Mouse (Mus musculus): ENCODE results near the gene Ogdh.
A peak's percentile ranks its signal among the peaks of the same experiment; 100 is the strongest.
"Not testable (repeated sequence)": the region's sequence is repeated elsewhere in the genome, so short reads cannot be mapped to it uniquely, and the experiment has no call there.

Ogdh gene

DNA sequence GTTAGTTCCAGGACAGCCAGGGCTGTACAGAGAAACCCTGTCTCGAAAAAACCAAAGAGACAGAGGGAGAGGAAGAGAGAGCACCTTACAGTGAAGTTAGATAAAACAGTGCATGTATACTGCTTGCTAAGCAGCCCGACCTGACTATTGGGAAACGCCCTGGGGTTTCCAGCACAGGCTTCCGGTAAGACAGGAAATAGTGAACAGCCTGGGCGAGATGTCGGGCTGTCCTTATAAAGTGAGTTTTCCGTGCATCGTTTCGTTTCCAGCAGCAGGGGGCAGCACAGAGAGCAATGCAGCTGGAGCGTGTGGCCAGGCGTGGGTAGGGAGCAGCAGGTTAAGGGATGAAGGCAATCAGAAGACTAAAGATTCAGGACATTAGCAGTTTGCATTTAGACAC, 74.5 kb downstream of the Ogdh start:
- peak; percentile 71 to 82 for DNase-seq (ENCODE audit: low read depth in 2 of 2, low spot score in 2 of 2)

GRCm38 (mm10) chr11:6366434-6366833, 75.0 kb downstream of the Ogdh start:
- DNase-seq (ENCODE audit: low read depth in 2 of 2, low spot score in 2 of 2): no peak

DNA sequence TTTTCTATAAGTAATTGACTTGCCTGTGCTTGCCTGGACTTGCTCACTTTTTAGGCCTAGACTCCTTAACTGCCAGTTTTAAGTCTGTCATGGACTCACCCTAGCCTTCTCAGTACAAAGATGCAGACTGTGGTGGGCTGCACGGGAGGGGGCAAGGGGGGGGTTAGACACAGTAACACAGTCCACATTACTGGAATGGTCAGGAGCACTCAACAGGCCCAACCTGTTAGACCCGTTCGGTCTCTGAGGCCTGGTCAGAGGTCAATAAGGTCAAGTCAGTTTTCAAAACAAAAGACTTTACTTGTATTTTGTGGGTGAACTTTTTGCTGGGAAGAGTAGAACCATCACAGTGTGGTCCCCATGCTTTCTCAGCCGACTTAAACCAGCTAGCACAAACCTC, 75.7 kb downstream of the Ogdh start:
- no peak for DNase-seq (ENCODE audit: low read depth in 2 of 2, low spot score in 2 of 2)

- not testable (repeated sequence) for DNase-seq (ENCODE audit: low read depth in 2 of 2, low spot score in 2 of 2)
Observed at GRCm38 (mm10) chr11:6367986-6368385, 76.6 kb downstream of the Ogdh start.

GRCm38 (mm10) chr11:6371376-6372155, 80.1 kb downstream of the Ogdh start:
- no peak for DNase-seq (ENCODE audit: low read depth in 2 of 2, low spot score in 2 of 2)

GRCm38 (mm10) chr11:6372784-6373183, 81.4 kb downstream of the Ogdh start:
- DNase-seq (ENCODE audit: low read depth in 2 of 2, low spot score in 2 of 2): no peak

DNA sequence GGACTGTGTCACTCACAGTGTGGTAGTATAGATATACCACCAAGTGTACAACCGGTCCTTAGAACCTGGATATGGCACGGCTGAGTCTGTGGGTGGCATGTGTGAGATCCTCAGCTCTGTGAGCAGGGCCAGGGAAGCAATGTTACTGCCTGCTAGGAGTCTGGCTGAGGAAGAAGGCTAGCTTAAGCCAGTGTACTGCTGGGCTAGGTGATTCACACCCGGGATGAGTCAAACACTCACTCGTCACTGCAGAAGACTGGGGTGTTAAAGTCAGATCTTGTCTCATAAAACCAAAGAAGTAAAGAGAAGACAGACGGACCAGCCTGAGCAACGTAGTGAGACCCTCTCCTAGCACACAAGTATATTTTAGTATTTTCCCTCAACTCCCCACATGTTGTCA, 89.5 kb downstream of the Ogdh start:
- no peak for DNase-seq (ENCODE audit: low read depth in 2 of 2, low spot score in 2 of 2)

- DNase-seq (ENCODE audit: low read depth in 2 of 2, low spot score in 2 of 2): no peak
Observed at GRCm38 (mm10) chr11:6388126-6388725, 96.8 kb downstream of the Ogdh start.

- peak; percentile 88 to 92 for DNase-seq (ENCODE audit: low read depth in 2 of 2, low spot score in 2 of 2)
Observed at GRCm38 (mm10) chr11:6388726-6389413, 97.4 kb downstream of the Ogdh start, which contains the start of gene Zmiz2. Gene Zmiz2 (plus strand): TSS chr11:6389074.

DNA sequence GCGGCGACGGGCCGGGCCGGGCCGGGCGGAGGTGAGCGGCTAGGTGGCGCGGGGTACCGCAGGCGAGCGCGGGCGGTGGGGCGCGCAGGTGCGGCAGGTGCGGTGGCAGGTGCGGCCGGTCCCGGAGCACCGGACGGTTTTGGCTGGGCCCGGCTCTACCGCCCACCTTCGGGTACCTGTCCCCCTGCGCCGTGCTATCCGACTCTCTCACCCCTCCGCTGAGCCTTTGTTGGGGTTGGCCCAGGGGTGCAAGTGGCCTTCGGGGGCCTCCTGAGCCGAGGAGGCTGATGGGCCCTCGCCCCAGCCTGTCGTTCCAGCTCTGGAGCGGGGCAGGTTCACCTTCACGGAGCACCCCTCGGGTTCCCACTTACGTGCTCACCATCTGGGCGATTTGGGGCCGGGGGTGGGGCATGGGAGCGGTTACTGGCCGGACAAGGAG, 98.1 kb downstream of the Ogdh start:
- DNase-seq (ENCODE audit: low read depth in 2 of 2, low spot score in 2 of 2): no peak

DNA sequence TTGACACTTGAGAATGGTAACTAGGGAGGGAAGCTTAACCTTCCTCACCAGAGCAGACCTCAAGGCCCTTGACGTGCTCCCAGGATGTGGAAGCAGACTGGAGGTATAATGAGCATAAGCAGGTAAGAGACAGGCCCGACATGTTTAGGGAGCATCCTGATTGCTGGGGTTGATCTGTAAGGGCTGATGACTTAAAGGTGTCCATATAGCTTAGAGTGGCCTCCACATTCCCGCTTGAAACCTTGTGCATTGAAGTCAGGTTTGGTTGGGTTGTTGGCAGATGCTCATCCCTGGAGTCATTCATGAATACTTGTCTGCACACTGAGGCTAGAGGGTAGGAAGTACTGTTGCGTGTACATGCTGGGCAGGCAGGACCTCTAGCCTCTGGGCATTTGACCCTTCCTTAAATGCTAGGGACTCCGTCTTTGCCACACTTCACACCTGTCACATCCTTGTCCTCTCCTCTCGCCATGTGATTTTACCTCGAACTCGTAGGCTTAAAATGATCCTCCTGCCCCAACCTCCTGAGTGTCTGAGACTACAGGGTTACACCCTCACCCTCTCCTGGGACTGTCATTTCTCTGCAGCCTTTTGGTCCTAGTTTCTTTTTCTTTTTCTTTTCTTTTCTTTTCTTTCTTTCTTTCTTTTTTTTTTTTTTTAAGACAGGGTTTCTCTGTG, 99.1 kb downstream of the Ogdh start:
- DNase-seq (ENCODE audit: low read depth in 2 of 2, low spot score in 2 of 2): no peak

GRCm38 (mm10) chr11:6391516-6392276, 100.3 kb downstream of the Ogdh start:
- DNase-seq (ENCODE audit: low read depth in 2 of 2, low spot score in 2 of 2): peak; percentile 37 to 44

GRCm38 (mm10) chr11:6392857-6393256, 101.4 kb downstream of the Ogdh start:
- no peak for DNase-seq (ENCODE audit: low read depth in 2 of 2, low spot score in 2 of 2)

DNA sequence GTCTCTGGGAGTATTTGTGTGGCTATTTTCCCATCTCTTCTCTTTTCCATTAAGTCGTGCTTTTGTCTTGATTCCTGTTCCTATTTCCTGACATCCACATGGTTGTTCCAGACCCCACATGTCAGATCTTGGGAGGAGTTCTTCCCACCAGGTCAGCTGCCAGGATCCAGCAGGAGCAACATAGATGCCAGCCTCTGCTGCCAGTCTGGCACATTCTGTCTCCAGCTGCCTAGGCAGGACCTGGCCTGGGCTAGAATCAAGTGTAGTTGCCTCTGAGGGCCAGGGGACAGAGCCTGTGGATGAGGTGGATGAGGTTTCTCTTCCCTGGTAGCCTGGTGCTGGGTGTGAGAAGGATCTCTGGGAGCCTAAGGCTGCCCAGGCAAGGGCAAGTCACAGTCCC, 102.4 kb downstream of the Ogdh start:
- DNase-seq (ENCODE audit: low read depth in 2 of 2, low spot score in 2 of 2): no peak

- DNase-seq (ENCODE audit: low read depth in 2 of 2, low spot score in 2 of 2): no peak
Observed at GRCm38 (mm10) chr11:6395565-6395964, 104.1 kb downstream of the Ogdh start.

GRCm38 (mm10) chr11:6398141-6398540, 106.7 kb downstream of the Ogdh start:
- DNase-seq (ENCODE audit: low read depth in 2 of 2, low spot score in 2 of 2): no peak

GRCm38 (mm10) chr11:6402515-6403510, 111.4 kb downstream of the Ogdh start:
- DNase-seq (ENCODE audit: low read depth in 2 of 2, low spot score in 2 of 2): peak; percentile 85 to 89

DNA sequence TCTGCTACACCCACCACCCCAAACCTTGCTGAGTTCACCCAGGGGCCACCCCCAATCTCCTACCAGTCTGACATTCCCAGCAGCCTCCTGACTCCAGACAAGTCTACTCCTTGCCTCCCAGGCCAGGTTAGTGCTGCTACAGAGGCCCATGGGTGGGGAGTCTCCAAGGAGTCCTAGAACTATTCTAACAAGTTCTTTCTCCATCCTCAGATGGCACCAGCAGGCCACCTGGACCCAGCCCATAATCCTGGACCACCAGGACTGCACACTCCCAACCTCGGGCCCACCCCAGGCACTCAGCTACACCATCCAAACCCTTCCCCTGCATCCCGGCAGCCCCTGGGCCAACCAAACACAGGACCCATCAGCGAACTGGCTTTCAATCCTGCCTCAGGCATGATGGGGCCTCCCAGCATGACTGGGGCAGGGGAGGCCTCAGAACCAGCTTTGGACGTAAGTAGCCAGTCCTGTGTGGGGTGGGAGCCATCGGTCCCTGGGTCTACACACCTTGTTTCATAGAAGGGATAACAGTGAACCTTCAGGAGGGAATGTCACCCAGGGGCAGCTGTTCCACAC, 112.5 kb downstream of the Ogdh start:
- DNase-seq (ENCODE audit: low read depth in 2 of 2, low spot score in 2 of 2): no peak
